In the genomic region with DNA sequence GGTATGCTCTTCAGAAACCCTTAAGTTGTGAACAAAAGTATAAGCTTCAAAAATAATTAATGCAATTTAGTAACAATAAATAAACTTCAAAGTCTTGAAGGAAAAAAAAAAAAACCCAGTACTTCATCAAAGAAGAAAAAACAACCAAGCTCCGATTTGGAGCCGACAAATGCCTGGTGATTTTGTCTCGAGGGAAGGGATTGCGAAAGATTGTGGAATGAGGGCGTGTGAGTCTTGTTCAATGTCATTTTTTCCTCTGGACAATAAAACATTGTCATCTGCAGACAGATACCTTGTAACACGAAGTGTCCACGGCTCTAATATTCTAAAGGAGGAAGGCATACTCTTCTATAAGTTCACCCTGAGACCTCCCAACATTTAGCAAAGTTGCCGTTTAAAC, we compare ENCODE assay signal across 20 mouse cellular contexts. TPM values are rescaled to one million over a fixed set of nuclear protein-coding genes. Genes with fewer than 3 reads are reported as not detected.
A peak's percentile ranks its signal among the peaks of the same experiment; 100 is the strongest.
DNase-seq lines count a peak whose midpoint lies in the region; ATAC-seq and TF ChIP-seq lines count a peak whose summit lies in the region.
"Had no signal": no experiment of that assay in that cellular context is flagged by ENCODE, and none has a peak within 500 bp of the region (broad histone marks: within the 10 kb centered on the region; RNA-seq: fewer than 3 reads in every experiment).

No protein-coding gene starts in this region.

- no peaks in the 10 kb centered on the region for H3K9me3 ChIP-seq in embryonic facial prominence, embryonic 13.5 days
- H3K9me3 ChIP-seq in embryonic facial prominence, embryonic 10.5 days: peaks cover 4% of the 10 kb centered on the region; the same call in 1 of the 2 replicates
- H3K9me3 ChIP-seq in kidney, postnatal 0 days (replicated peaks; ENCODE audit: low read length): no peaks in the 10 kb centered on the region
- H3K9me3 ChIP-seq: hindbrain, embryonic 12.5 days; limb, embryonic 12.5 days; liver, embryonic 12.5 days; neural tube, embryonic 13.5 days had no signal

- H3K4me2 ChIP-seq in embryonic facial prominence, embryonic 13.5 days: no peak overlapping the region
- no peak overlapping the region for H3K4me2 ChIP-seq in kidney, postnatal 0 days (ENCODE audit: low read length)
- H3K4me2 ChIP-seq: heart, embryonic 13.5 days; hindbrain, embryonic 12.5 days; limb, embryonic 12.5 days; liver, embryonic 12.5 days; neural tube, embryonic 13.5 days had no signal

- peak overlapping the region; percentile 12 for H3K27ac ChIP-seq in embryonic facial prominence, embryonic 13.5 days
- no peak overlapping the region for H3K27ac ChIP-seq in embryonic facial prominence, embryonic 10.5 days (replicated peaks)
- no peak overlapping the region for H3K27ac ChIP-seq in kidney, postnatal 0 days
- H3K27ac ChIP-seq: heart, embryonic 13.5 days; hindbrain, embryonic 12.5 days; liver, embryonic 12.5 days; neural tube, embryonic 13.5 days had no signal

- H3K4me1 ChIP-seq in embryonic facial prominence, embryonic 13.5 days: peaks cover 35% of the 10 kb centered on the region
- peaks cover 20% of the 10 kb centered on the region for H3K4me1 ChIP-seq in embryonic facial prominence, embryonic 10.5 days
- H3K4me1 ChIP-seq in kidney, postnatal 0 days (replicated peaks; ENCODE audit: insufficient read depth, low read length): no peaks in the 10 kb centered on the region
- H3K4me1 ChIP-seq: liver, embryonic 12.5 days; neural tube, embryonic 13.5 days had no signal

- no peak overlapping the region for H3K9ac ChIP-seq in embryonic facial prominence, embryonic 13.5 days
- no peak overlapping the region for H3K9ac ChIP-seq in kidney, postnatal 0 days (ENCODE audit: low read depth, low read length)
- H3K9ac ChIP-seq: heart, embryonic 13.5 days; hindbrain, embryonic 12.5 days; limb, embryonic 12.5 days; liver, embryonic 12.5 days; neural tube, embryonic 13.5 days had no signal

- no peak for DNase-seq in embryonic facial prominence, embryonic 10.5 days (ENCODE audit: low spot score)
- DNase-seq in kidney, postnatal 0 days (ENCODE audit: low spot score): peak; percentile 47
- DNase-seq in kidney, postnatal 36 days: no peak
- DNase-seq in adipocyte (ENCODE audit: low spot score): peak; percentile 52
- DNase-seq in skeletal muscle tissue, adult 2 months (ENCODE audit: low read depth, low spot score): peak; percentile 56
- DNase-seq in frontal cortex, postnatal 25 days (ENCODE audit: low spot score in 2 of 2): no peak
- DNase-seq: cerebellum, adult 11 months; cerebellum, adult 9-11 months; gastrocnemius, postnatal 36 days; heart, postnatal 14 days; lung, postnatal 4 days; thymus, postnatal 25 days had no signal

- no peak for TF ChIP-seq CTCF in kidney, postnatal 0 days (IDR thresholded peaks at IDR 0.05; ENCODE audit: low read depth)

- no peaks in the 10 kb centered on the region for H3K27me3 ChIP-seq in embryonic facial prominence, embryonic 13.5 days
- no peaks in the 10 kb centered on the region for H3K27me3 ChIP-seq in embryonic facial prominence, embryonic 10.5 days (replicated peaks; ENCODE audit: low read depth, poor library complexity, severe bottlenecking)
- no peaks in the 10 kb centered on the region for H3K27me3 ChIP-seq in kidney, postnatal 0 days (ENCODE audit: insufficient read depth, low read length)
- H3K27me3 ChIP-seq: heart, embryonic 13.5 days; hindbrain, embryonic 12.5 days; limb, embryonic 12.5 days; liver, embryonic 12.5 days; neural tube, embryonic 13.5 days had no signal

- WGBS in embryonic facial prominence, embryonic 13.5 days: 36% methylated on average over 8 of the region's 8 CpGs
- 71% methylated on average over 8 of the region's 8 CpGs for WGBS in embryonic facial prominence, embryonic 10.5 days
- 65% methylated on average over 8 of the region's 8 CpGs for WGBS in kidney, postnatal 0 days

- H3K4me3 ChIP-seq in embryonic facial prominence, embryonic 13.5 days: no peak overlapping the region
- no peak overlapping the region for H3K4me3 ChIP-seq in embryonic facial prominence, embryonic 10.5 days
- H3K4me3 ChIP-seq in kidney, postnatal 0 days (replicated peaks; ENCODE audit: low read depth, low read length): no peak overlapping the region
- H3K4me3 ChIP-seq: heart, embryonic 13.5 days; hindbrain, embryonic 12.5 days; limb, embryonic 12.5 days; liver, embryonic 12.5 days; neural tube, embryonic 13.5 days had no signal

- H3K36me3 ChIP-seq in embryonic facial prominence, embryonic 13.5 days: no peaks in the 10 kb centered on the region
- H3K36me3 ChIP-seq in embryonic facial prominence, embryonic 10.5 days (replicated peaks): no peaks in the 10 kb centered on the region
- no peaks in the 10 kb centered on the region for H3K36me3 ChIP-seq in kidney, postnatal 0 days (ENCODE audit: insufficient read depth, low read length)
- H3K36me3 ChIP-seq: heart, embryonic 13.5 days; hindbrain, embryonic 12.5 days; limb, embryonic 12.5 days; liver, embryonic 12.5 days; neural tube, embryonic 13.5 days had no signal

- ATAC-seq in embryonic facial prominence, embryonic 13.5 days (ENCODE audit: insufficient number of reproducible peaks, insufficient read depth, low FRiP score, low TSS enrichment, low read depth): no peak
- ATAC-seq in kidney, postnatal 0 days (replicated peaks; ENCODE audit: low FRiP score, low read depth): no peak
- ATAC-seq: forebrain, embryonic 14.5 days; intestine, postnatal 0 days; liver, embryonic 12.5 days had no signal

RNA-seq across cellular contexts. Expression of a gene that starts 33.9 kb away (rescaled TPM):
- 40.6 and 44.9 TPM in 2 replicates for polyA plus RNA-seq in embryonic facial prominence, embryonic 13.5 days (2015; fragmentation: Nextera tagmentation; extraction: Ambion mirVana)
- polyA plus RNA-seq in embryonic facial prominence, embryonic 10.5 days (2016; fragmentation: Nextera tagmentation; extraction: Ambion mirVana): 20.8 and 26.2 TPM in 2 replicates
- 8.9 and 10.1 TPM in 2 replicates for polyA plus RNA-seq in kidney, postnatal 0 days (2015; fragmentation: Nextera tagmentation; extraction: Ambion mirVana)

RNA-seq across cellular contexts. Expression of a gene that starts 56.2 kb away (rescaled TPM):
- polyA plus RNA-seq in embryonic facial prominence, embryonic 13.5 days (2015; fragmentation: Nextera tagmentation; extraction: Ambion mirVana): 42.6 and 46.0 TPM in 2 replicates
- polyA plus RNA-seq in embryonic facial prominence, embryonic 10.5 days (2016; fragmentation: Nextera tagmentation; extraction: Ambion mirVana): 72.2 and 73.7 TPM in 2 replicates
- 19.1 and 21.9 TPM in 2 replicates for polyA plus RNA-seq in kidney, postnatal 0 days (2015; fragmentation: Nextera tagmentation; extraction: Ambion mirVana)

RNA-seq across cellular contexts. Expression of a gene that starts 56.3 kb away (rescaled TPM):
- polyA plus RNA-seq in embryonic facial prominence, embryonic 13.5 days (2015; fragmentation: Nextera tagmentation; extraction: Ambion mirVana): 63.5 and 68.6 TPM in 2 replicates
- polyA plus RNA-seq in embryonic facial prominence, embryonic 10.5 days (2016; fragmentation: Nextera tagmentation; extraction: Ambion mirVana): 50.6 and 57.3 TPM in 2 replicates
- polyA plus RNA-seq in kidney, postnatal 0 days (2015; fragmentation: Nextera tagmentation; extraction: Ambion mirVana): 35.5 and 39.0 TPM in 2 replicates

Comparison
In these comparisons a context has a peak if more than half of its experiments do, and no peak if none do; other contexts are left out.
1. DNase-seq: peak in kidney, postnatal 0 days (single experiment), adipocyte (single experiment) and skeletal muscle tissue, adult 2 months (single experiment); none in embryonic facial prominence, embryonic 10.5 days (single experiment), kidney, postnatal 36 days (0 of 2) and frontal cortex, postnatal 25 days (0 of 2).